Comparison of ENCODE assay signal across 17 mouse cellular contexts in genomic region chr4:56702234-56702633, GRCm38 (mm10). TPM values are rescaled to one million over a fixed set of nuclear protein-coding genes. Genes with fewer than 3 reads are reported as not detected.
DNase-seq lines count a peak whose midpoint lies in the region; ATAC-seq and TF ChIP-seq lines count a peak whose summit lies in the region.
"Had no signal": no experiment of that assay in that cellular context is flagged by ENCODE, and none has a peak within 500 bp of the region (broad histone marks: within the 10 kb centered on the region; RNA-seq: fewer than 3 reads in every experiment).

No protein-coding gene starts in this region.

- H3K9ac ChIP-seq in kidney, postnatal 0 days (ENCODE audit: low read depth, low read length), result no peak overlapping the region
- H3K9ac ChIP-seq in embryonic facial prominence, embryonic 15.5 days, result no peak overlapping the region
- no peak overlapping the region for H3K9ac ChIP-seq in neural tube, embryonic 12.5 days
- H3K9ac ChIP-seq: hindbrain, embryonic 15.5 days; liver, embryonic 13.5 days had no signal

- no peaks in the 10 kb centered on the region for H3K9me3 ChIP-seq in kidney, postnatal 0 days (replicated peaks; ENCODE audit: low read length)
- H3K9me3 ChIP-seq in embryonic facial prominence, embryonic 15.5 days (replicated peaks), result no peaks in the 10 kb centered on the region
- no peaks in the 10 kb centered on the region for H3K9me3 ChIP-seq in neural tube, embryonic 12.5 days
- H3K9me3 ChIP-seq: hindbrain, embryonic 15.5 days; liver, embryonic 13.5 days had no signal

- peak overlapping the region; percentile 38 for H3K4me2 ChIP-seq in kidney, postnatal 0 days (ENCODE audit: low read length)
- H3K4me2 ChIP-seq in embryonic facial prominence, embryonic 15.5 days (replicated peaks), result peak overlapping the region; percentile 19
- peak overlapping the region; percentile 23; the same call in 1 of the 2 replicates for H3K4me2 ChIP-seq in neural tube, embryonic 12.5 days (replicated peaks)
- H3K4me2 ChIP-seq: hindbrain, embryonic 15.5 days; liver, embryonic 13.5 days had no signal

- H3K4me3 ChIP-seq in kidney, postnatal 0 days (replicated peaks; ENCODE audit: low read depth, low read length), result no peak overlapping the region
- peak overlapping the region; percentile 30; the same call in 1 of the 2 replicates for H3K4me3 ChIP-seq in bone marrow macrophage, adult 2 months (ENCODE audit: insufficient read depth, low read length)
- no peak overlapping the region for H3K4me3 ChIP-seq in embryonic facial prominence, embryonic 15.5 days (replicated peaks)
- no peak overlapping the region for H3K4me3 ChIP-seq in neural tube, embryonic 12.5 days
- H3K4me3 ChIP-seq: hindbrain, embryonic 15.5 days; liver, embryonic 13.5 days had no signal

- no peaks in the 10 kb centered on the region for H3K4me1 ChIP-seq in kidney, postnatal 0 days (replicated peaks; ENCODE audit: insufficient read depth, low read length)
- no peaks in the 10 kb centered on the region for H3K4me1 ChIP-seq in bone marrow macrophage, adult 2 months (ENCODE audit: control insufficient read depth, insufficient read depth, low read length)
- peaks cover 4% of the 10 kb centered on the region; the same call in 1 of the 2 replicates for H3K4me1 ChIP-seq in embryonic facial prominence, embryonic 15.5 days
- H3K4me1 ChIP-seq in neural tube, embryonic 12.5 days, result no peaks in the 10 kb centered on the region
- H3K4me1 ChIP-seq: hindbrain, embryonic 15.5 days; liver, embryonic 13.5 days had no signal

- no peak; the same call in 1 of the 2 replicates for ATAC-seq in kidney, postnatal 0 days (replicated peaks; ENCODE audit: low FRiP score, low read depth)
- ATAC-seq in embryonic facial prominence, embryonic 15.5 days (ENCODE audit: insufficient number of reproducible peaks, low FRiP score, low TSS enrichment, low read depth), result no peak
- ATAC-seq in neural tube, embryonic 12.5 days (ENCODE audit: low FRiP score, low read depth), result no peak
- ATAC-seq in erythroblast, adult 5-6 weeks (replicated peaks; ENCODE audit: low FRiP score, poor library complexity, severe bottlenecking), result no peak

- no peak for TF ChIP-seq POLR2A in bone marrow macrophage, adult 2 months (IDR thresholded peaks at IDR 0.05; ENCODE audit: borderline replicate concordance, low read depth, low read length)

- no peak for TF ChIP-seq CTCF in kidney, postnatal 0 days (IDR thresholded peaks at IDR 0.05; ENCODE audit: low read depth)
- no peak for TF ChIP-seq CTCF in bone marrow macrophage, adult 2 months (IDR thresholded peaks at IDR 0.05; ENCODE audit: low read depth, low read length)

- H3K27me3 ChIP-seq in kidney, postnatal 0 days (ENCODE audit: insufficient read depth, low read length), result no peaks in the 10 kb centered on the region
- no peaks in the 10 kb centered on the region for H3K27me3 ChIP-seq in embryonic facial prominence, embryonic 15.5 days
- H3K27me3 ChIP-seq in neural tube, embryonic 12.5 days (replicated peaks), result no peaks in the 10 kb centered on the region
- H3K27me3 ChIP-seq: hindbrain, embryonic 15.5 days; liver, embryonic 13.5 days had no signal

- H3K27ac ChIP-seq in kidney, postnatal 0 days, result no peak overlapping the region
- H3K27ac ChIP-seq in bone marrow macrophage, adult 2 months (ENCODE audit: insufficient read depth, low read depth, low read length), result no peak overlapping the region
- H3K27ac ChIP-seq in embryonic facial prominence, embryonic 15.5 days (replicated peaks), result no peak overlapping the region
- H3K27ac ChIP-seq in neural tube, embryonic 12.5 days, result no peak overlapping the region
- H3K27ac ChIP-seq: hindbrain, embryonic 15.5 days; liver, embryonic 13.5 days had no signal

- no peak for DNase-seq in kidney, postnatal 0 days (ENCODE audit: low spot score)
- DNase-seq in kidney, postnatal 4 days, result no peak
- DNase-seq in spleen, postnatal 4 days (ENCODE audit: low spot score in 2 of 2), result no peak
- no peak for DNase-seq in right cerebral cortex, adult 18-20 months
- DNase-seq: cerebellum, postnatal 14 days; layer of hippocampus, adult 9-11 months; liver, embryonic 13.5 days; spleen, adult 18-20 months; thymus, postnatal 4 days had no signal

- WGBS in kidney, postnatal 0 days, result 10% methylated on average over 10 of the region's 10 CpGs
- WGBS in embryonic facial prominence, embryonic 15.5 days, result 14% methylated on average over 10 of the region's 10 CpGs
- WGBS in neural tube, embryonic 12.5 days, result 7% methylated on average over 10 of the region's 10 CpGs

- no peaks in the 10 kb centered on the region for H3K36me3 ChIP-seq in kidney, postnatal 0 days (ENCODE audit: insufficient read depth, low read length)
- no peaks in the 10 kb centered on the region for H3K36me3 ChIP-seq in embryonic facial prominence, embryonic 15.5 days
- H3K36me3 ChIP-seq in neural tube, embryonic 12.5 days, result no peaks in the 10 kb centered on the region
- H3K36me3 ChIP-seq: hindbrain, embryonic 15.5 days; liver, embryonic 13.5 days had no signal

RNA-seq across cellular contexts. Expression of gene Gm26657, which starts 37.6 kb away (rescaled TPM):
- not detected in 2 replicates for polyA plus RNA-seq in kidney, postnatal 0 days (2015; fragmentation: Nextera tagmentation; extraction: Ambion mirVana)
- not detected in 2 replicates for polyA plus RNA-seq in bone marrow macrophage, adult 2 months (2012; ENCODE audit: insufficient read depth, insufficient read length, missing spikeins)
- polyA plus RNA-seq in embryonic facial prominence, embryonic 15.5 days (2015; fragmentation: Nextera tagmentation; extraction: Ambion mirVana), result not detected in 2 replicates
- not detected in 2 replicates for polyA plus RNA-seq in neural tube, embryonic 12.5 days (2016; fragmentation: Nextera tagmentation; extraction: Ambion mirVana)
- not detected in 2 replicates for total RNA-seq in erythroblast, adult 5-6 weeks (2015; ENCODE audit: low replicate concordance)
- total RNA-seq in erythroblast, adult 5-6 weeks (2017; ENCODE audit: low replicate concordance), result not detected in 2 replicates
- total RNA-seq: adrenal gland, postnatal 4 days; gastrocnemius, postnatal 36 days; monocyte, adult 5-6 weeks had no signal
- polyA plus RNA-seq: hindbrain, embryonic 15.5 days; liver, embryonic 13.5 days had no signal

RNA-seq across cellular contexts. Expression of gene Actl7b, which starts 39.0 kb away (rescaled TPM):
- not detected in 2 replicates for polyA plus RNA-seq in kidney, postnatal 0 days (2015; fragmentation: Nextera tagmentation; extraction: Ambion mirVana)
- 0.56 TPM in 1 of 2 replicates, not detected in the other for polyA plus RNA-seq in bone marrow macrophage, adult 2 months (2012; ENCODE audit: insufficient read depth, insufficient read length, missing spikeins)
- not detected in 2 replicates for polyA plus RNA-seq in embryonic facial prominence, embryonic 15.5 days (2015; fragmentation: Nextera tagmentation; extraction: Ambion mirVana)
- not detected in 2 replicates for polyA plus RNA-seq in neural tube, embryonic 12.5 days (2016; fragmentation: Nextera tagmentation; extraction: Ambion mirVana)
- total RNA-seq in erythroblast, adult 5-6 weeks (2015; ENCODE audit: low replicate concordance), result not detected in 2 replicates
- not detected in 2 replicates for total RNA-seq in erythroblast, adult 5-6 weeks (2017; ENCODE audit: low replicate concordance)
- total RNA-seq: gastrocnemius, postnatal 36 days had no signal
- polyA plus RNA-seq: hindbrain, embryonic 15.5 days; liver, embryonic 13.5 days had no signal

RNA-seq across cellular contexts. Expression of gene Actl7a, which starts 41.0 kb away (rescaled TPM):
- not detected in 2 replicates for polyA plus RNA-seq in kidney, postnatal 0 days (2015; fragmentation: Nextera tagmentation; extraction: Ambion mirVana)
- not detected in 2 replicates for polyA plus RNA-seq in bone marrow macrophage, adult 2 months (2012; ENCODE audit: insufficient read depth, insufficient read length, missing spikeins)
- not detected in 2 replicates for polyA plus RNA-seq in embryonic facial prominence, embryonic 15.5 days (2015; fragmentation: Nextera tagmentation; extraction: Ambion mirVana)
- polyA plus RNA-seq in neural tube, embryonic 12.5 days (2016; fragmentation: Nextera tagmentation; extraction: Ambion mirVana), result not detected in 2 replicates
- not detected in 2 replicates for total RNA-seq in erythroblast, adult 5-6 weeks (2015; ENCODE audit: low replicate concordance)
- not detected in 2 replicates for total RNA-seq in erythroblast, adult 5-6 weeks (2017; ENCODE audit: low replicate concordance)
- total RNA-seq: adrenal gland, postnatal 4 days; gastrocnemius, postnatal 36 days; monocyte, adult 5-6 weeks had no signal
- polyA plus RNA-seq: hindbrain, embryonic 15.5 days; liver, embryonic 13.5 days had no signal
